Mouse (Mus musculus): ENCODE measurements around the gene Ttc32. TPM values are rescaled to one million over a fixed set of nuclear protein-coding genes. Genes with fewer than 3 reads are reported as not detected.

Gene Ttc32
- total RNA-seq, 2 experiments from 2014 or later = 2.7 to 3.2 TPM

Other genes starting within 250 kb of the Ttc32 start
- gene Laptm4a, start 108.3 kb upstream of the Ttc32 start, total RNA-seq (2021) = 100 to 1,000 TPM; 175 to 177 TPM
- gene Matn3, start 82.1 kb upstream of the Ttc32 start, total RNA-seq (2021) = under 1 TPM; 0.17 to 0.18 TPM
- 10 to 100 TPM; 44.1 to 49.7 TPM for gene Wdr35, start 56.1 kb upstream of the Ttc32 start, total RNA-seq (2021)